Mouse (Mus musculus): ENCODE results near the gene Ubtf.

- TF ChIP-seq CTCF (IDR thresholded peaks at IDR 0.05; ENCODE audit: insufficient read depth, low read depth, low read length): no peak
- no peak for TF ChIP-seq POLR2A (IDR thresholded peaks at IDR 0.05; ENCODE audit: insufficient read depth, low read depth, low read length)
These were observed 28.6 kb upstream of the Ubtf start for GRCm38 (mm10) chr11:102348101-102348585.

Measured in olfactory bulb, adult 2 months (tissue).